Mouse (Mus musculus) C2C12 (cell line): ENCODE measurements around the gene Sipa1.

Experiments
- CEBPB ChIP-seq: IDR thresholded peaks from one replicate; pipeline ENCODE4 v1.6.1; 2011; ENCODE audit warnings: low read depth, mild to moderate bottlenecking, control low read depth, moderate library complexity
- CTCF ChIP-seq: IDR thresholded peaks from one replicate; pipeline ENCODE4 v1.5.1; 2011; ENCODE audit not compliant: control insufficient read depth, insufficient read depth, insufficient read length
- FOSL1 ChIP-seq: IDR thresholded peaks from one replicate; pipeline ENCODE4 v1.8.0; 2011; ENCODE audit warnings: mild to moderate bottlenecking, low read length; ENCODE audit not compliant: poor library complexity, insufficient read depth, severe bottlenecking
- MAX ChIP-seq: IDR thresholded peaks from one replicate; pipeline ENCODE4 v1.6.1; 2011; ENCODE audit warnings: mild to moderate bottlenecking, control low read depth
- MYOD1 ChIP-seq: IDR thresholded peaks from one replicate; pipeline ENCODE4 v1.6.1; 2011; ENCODE audit warnings: low read depth; ENCODE audit not compliant: control insufficient read depth, insufficient read length
- MYOG ChIP-seq: IDR thresholded peaks from one replicate; pipeline ENCODE4 v1.6.1; 2011; ENCODE audit not compliant: control insufficient read depth, insufficient read length; ENCODE audit errors: extremely low read depth
- USF1 ChIP-seq: IDR thresholded peaks from one replicate; pipeline ENCODE4 v1.6.1; 2011; ENCODE audit warnings: low read depth, mild to moderate bottlenecking, control low read depth, moderate library complexity

DNA sequence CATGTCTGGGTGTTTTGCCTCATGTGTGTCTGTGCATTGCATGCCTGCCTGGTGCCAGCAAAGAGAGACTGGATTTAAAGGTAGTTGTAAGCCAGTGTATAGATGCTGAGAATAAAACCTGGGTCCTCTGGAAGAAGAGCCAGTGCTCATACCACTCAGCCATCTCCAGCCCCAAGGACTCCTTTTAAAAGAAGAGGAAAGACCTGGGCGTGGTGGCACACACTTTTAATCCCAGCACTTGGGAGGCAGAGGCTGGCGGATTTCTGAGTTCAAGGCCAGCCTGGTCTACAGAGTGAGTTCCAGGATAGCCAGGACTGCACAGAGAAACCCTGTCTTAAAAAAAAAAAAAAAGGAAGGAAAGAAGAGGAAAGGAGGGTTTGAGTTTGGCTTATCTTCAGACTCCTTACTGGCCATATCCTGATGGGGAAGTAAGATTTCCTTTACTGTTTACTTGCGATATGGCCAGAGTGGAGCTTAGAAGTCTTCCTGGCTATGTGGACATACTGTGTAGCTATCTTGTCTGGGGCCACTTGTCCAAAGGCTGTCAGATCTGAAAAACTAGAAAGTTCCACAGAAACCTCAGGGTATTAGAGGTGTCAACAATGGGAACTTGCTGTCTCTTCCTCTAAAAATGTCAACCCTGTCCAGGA is 50.6 kb downstream of the Sipa1 start:
- no peak for TF ChIP-seq MAX
- TF ChIP-seq CTCF = no peak
- no peak for TF ChIP-seq USF1
- TF ChIP-seq MYOD1 = no peak
- no peak for TF ChIP-seq MYOG
- TF ChIP-seq CEBPB = no peak
- TF ChIP-seq FOSL1 = no peak
